Mouse (Mus musculus): Measurements from ENCODE around the gene Lrsam1.

DNA sequence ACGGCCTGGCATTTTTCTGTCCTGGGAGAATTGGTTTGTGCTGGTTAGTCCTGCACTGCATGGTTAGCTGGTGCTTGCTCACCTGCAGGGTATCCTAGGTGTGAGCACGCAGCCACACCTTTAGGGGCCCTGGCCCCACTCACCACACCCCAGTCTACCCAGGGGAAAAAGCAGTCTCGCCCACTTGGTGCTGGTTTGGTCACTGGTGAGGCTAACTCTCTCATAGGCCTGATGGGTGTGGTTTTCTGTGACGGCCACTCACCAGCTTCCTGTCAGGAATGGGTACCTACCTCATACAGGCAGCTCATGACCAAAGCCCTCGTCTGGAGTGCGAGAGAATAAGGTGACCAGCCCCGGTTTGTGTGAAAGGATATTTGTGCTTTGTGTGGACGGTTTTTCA lies 56.1 kb downstream of the Lrsam1 start:
- no peak for TF ChIP-seq CTCF (IDR thresholded peaks at IDR 0.05; ENCODE audit: low read depth, low read length)
- no peak for TF ChIP-seq TAL1 (conservative IDR thresholded peaks at IDR 0.05; ENCODE audit: low read depth, low read length)
- no peak for TF ChIP-seq POLR2AphosphoS5 (IDR thresholded peaks at IDR 0.05; ENCODE audit: insufficient replicate concordance, low read depth, low read length)
